Mouse (Mus musculus) embryonic facial prominence, embryonic 13.5 days (tissue): Measurements from ENCODE around the gene Opn1sw. TPM values are rescaled to one million over a fixed set of nuclear protein-coding genes. Genes with fewer than 3 reads are reported as not detected.
"Not testable (repeated sequence)": the region's sequence is repeated elsewhere in the genome, so short reads cannot be mapped to it uniquely, and the experiment has no call there.

ENCODE experiments used
- ATAC-seq: fragments of 200-750 bp; cut with Nextera tagmentation; 2 replicates; pipeline ENCODE4 v1.8.0; 2017; ENCODE audit warnings: low read depth; ENCODE audit not compliant: insufficient number of reproducible peaks, insufficient read depth, low FRiP score, low TSS enrichment
- H3K27ac ChIP-seq: fragments of 300-500 bp; sonication (generic); 2 replicates; pipeline ENCODE4 v1.5.1; 2015; ENCODE audit warnings: moderate library complexity, mild to moderate bottlenecking, inconsistent platforms
- H3K27me3 ChIP-seq: fragments of 300-500 bp; sonication (generic); 2 replicates; pipeline ENCODE4 v1.6.1; 2015; ENCODE audit warnings: mild to moderate bottlenecking, inconsistent platforms
- H3K36me3 ChIP-seq: fragments of 300-500 bp; sonication (generic); 2 replicates; pipeline ENCODE4 v1.6.1; 2015; ENCODE audit warnings: mild to moderate bottlenecking, inconsistent platforms
- H3K4me1 ChIP-seq: fragments of 300-500 bp; sonication (generic); 2 replicates; pipeline ENCODE4 v1.6.1; 2015; ENCODE audit warnings: inconsistent platforms
- H3K4me2 ChIP-seq: fragments of 300-500 bp; sonication (generic); 2 replicates; pipeline ENCODE4 v1.6.1; 2015; ENCODE audit warnings: moderate library complexity, mild to moderate bottlenecking, inconsistent platforms
- H3K4me3 ChIP-seq: fragments of 300-500 bp; sonication (generic); 2 replicates; pipeline ENCODE4 v1.5.1; 2015; ENCODE audit warnings: mild to moderate bottlenecking, inconsistent platforms
- H3K9ac ChIP-seq: fragments of 300-500 bp; sonication (generic); 2 replicates; pipeline ENCODE4 v1.6.1; 2015; ENCODE audit warnings: mild to moderate bottlenecking, inconsistent platforms
- H3K9me3 ChIP-seq: fragments of 300-500 bp; sonication (generic); 2 replicates; pipeline ENCODE4 v1.6.1; 2016; ENCODE audit warnings: inconsistent platforms
- WGBS: fragments of 180-500 bp; shearing (Covaris S2); methylation state at CpG from one replicate; pipeline ENCODE4 v1.1.7; 2015; ENCODE audit warnings: mixed read lengths; 5-methylcytosine and 5-hydroxymethylcytosine counted together
- polyA plus RNA-seq: library from polyadenylated mRNA; unstranded; fragments of >200 nt; fragmentation: Nextera tagmentation; extraction: Ambion mirVana; gene quantifications from 2 replicates; pipeline ENCODE4 v1.2.1, GENCODE M21; 2015

Gene Opn1sw
- polyA plus RNA-seq, 1 experiment from 2014 or later = 0.70 TPM

GRCm38 (mm10) chr6:29394286-29394685 lies 6.0 kb upstream of the Opn1sw start:
- Histone ChIP-seq H3K4me3 (no peak overlapping the region), H3K36me3 (peaks cover 2% of the 10 kb centered on the region; the same call in 1 of the 2 replicates), H3K27me3 (peaks cover 24% of the 10 kb centered on the region), H3K4me2 (no peak overlapping the region), H3K9ac (no peak overlapping the region), H3K9me3 (no peaks in the 10 kb centered on the region), H3K27ac (no peak overlapping the region), H3K4me1 (peaks cover 16% of the 10 kb centered on the region)
- WGBS = 46% methylated on average over 1 of the region's 1 CpGs
- ATAC-seq = no peak

- peaks cover 26% of the 10 kb centered on the region for H3K4me1 ChIP-seq
- H3K4me2 ChIP-seq = no peak overlapping the region
- peaks cover 24% of the 10 kb centered on the region for H3K27me3 ChIP-seq
- H3K9ac ChIP-seq = no peak overlapping the region
- 61% methylated on average over 4 of the region's 4 CpGs for WGBS
- H3K9me3 ChIP-seq = no peaks in the 10 kb centered on the region
- H3K36me3 ChIP-seq = no peaks in the 10 kb centered on the region
- ATAC-seq = no peak
- H3K27ac ChIP-seq = no peak overlapping the region
- H3K4me3 ChIP-seq = no peak overlapping the region
Measured at GRCm38 (mm10) chr6:29391802-29392201, 3.5 kb upstream of the Opn1sw start.

- not testable (repeated sequence) for H3K36me3 ChIP-seq, H3K4me2 ChIP-seq, H3K9me3 ChIP-seq, ATAC-seq, H3K9ac ChIP-seq, H3K4me3 ChIP-seq, H3K27ac ChIP-seq
- peaks cover 24% of the 10 kb centered on the region for H3K27me3 ChIP-seq
- H3K4me1 ChIP-seq = peaks cover 32% of the 10 kb centered on the region
- WGBS = 73% methylated on average over 8 of the region's 8 CpGs
Measured at GRCm38 (mm10) chr6:29391241-29391640, 3.0 kb upstream of the Opn1sw start.

- H3K27me3 ChIP-seq = peaks cover 23% of the 10 kb centered on the region
Measured at GRCm38 (mm10) chr6:29390500-29390899, 2.2 kb upstream of the Opn1sw start.

GRCm38 (mm10) chr6:29389425-29389824 lies 1.2 kb upstream of the Opn1sw start:
- Histone ChIP-seq H3K27ac (no peak overlapping the region), H3K9me3 (no peaks in the 10 kb centered on the region), H3K36me3 (no peaks in the 10 kb centered on the region), H3K9ac (no peak overlapping the region), H3K4me3 (no peak overlapping the region), H3K4me1 (peaks cover 29% of the 10 kb centered on the region), H3K27me3 (peaks cover 12% of the 10 kb centered on the region), H3K4me2 (no peak overlapping the region)
- WGBS = 48% methylated on average over 9 of the region's 9 CpGs
- no peak for ATAC-seq

More at GRCm38 (mm10) chr6:29390500-29390899, 2.2 kb upstream of the Opn1sw start:
- 94% methylated on average over 1 of the region's 1 CpGs for WGBS
- not testable (repeated sequence) for H3K9ac ChIP-seq, H3K27ac ChIP-seq, H3K36me3 ChIP-seq, H3K9me3 ChIP-seq, ATAC-seq, H3K4me3 ChIP-seq, H3K4me2 ChIP-seq
- peaks cover 30% of the 10 kb centered on the region for H3K4me1 ChIP-seq

GRCm38 (mm10) chr6:29388606-29389080 lies 375 bp upstream of the Opn1sw start:
- Histone ChIP-seq H3K27me3 (0 out of 2 replicates have a peak, but pooled peaks cover 4% of the 10 kb centered on the region), H3K36me3 (no peaks in the 10 kb centered on the region), H3K9me3 (no peaks in the 10 kb centered on the region), H3K27ac (peak overlapping the region; percentile 66), H3K4me2 (peak overlapping the region; percentile 58), H3K4me1 (peaks cover 29% of the 10 kb centered on the region), H3K4me3 (peak overlapping the region; percentile 42), H3K9ac (peak overlapping the region; percentile 47; the same call in 1 of the 2 replicates)
- ATAC-seq = peak; percentile 91
- WGBS = 11% methylated on average over 11 of the region's 11 CpGs

- Histone ChIP-seq H3K4me2 (no peak overlapping the region), H3K27ac (no peak overlapping the region), H3K27me3 (no peaks in the 10 kb centered on the region), H3K9me3 (no peaks in the 10 kb centered on the region), H3K4me3 (no peak overlapping the region), H3K36me3 (peaks cover 25% of the 10 kb centered on the region), H3K4me1 (peaks cover 12% of the 10 kb centered on the region), H3K9ac (no peak overlapping the region)
- ATAC-seq = no peak
- WGBS = 41% methylated on average over 2 of the region's 2 CpGs
Measured at GRCm38 (mm10) chr6:29382442-29382841, 5.8 kb downstream of the Opn1sw start.

GRCm38 (mm10) chr6:29379954-29380353 lies 8.3 kb downstream of the Opn1sw start:
- Histone ChIP-seq H3K4me1 (no peaks in the 10 kb centered on the region), H3K36me3 (peaks cover 50% of the 10 kb centered on the region), H3K9ac (no peak overlapping the region), H3K27me3 (no peaks in the 10 kb centered on the region), H3K4me3 (no peak overlapping the region), H3K27ac (no peak overlapping the region), H3K9me3 (no peaks in the 10 kb centered on the region), H3K4me2 (no peak overlapping the region)
- no peak for ATAC-seq
- WGBS = 97% methylated on average over 6 of the region's 6 CpGs

- H3K9me3 ChIP-seq = no peaks in the 10 kb centered on the region
- WGBS = 96% methylated on average over 10 of the region's 10 CpGs
- no peaks in the 10 kb centered on the region for H3K4me1 ChIP-seq
- H3K9ac ChIP-seq = no peak overlapping the region
- H3K4me2 ChIP-seq = no peak overlapping the region
- H3K36me3 ChIP-seq = peaks cover 62% of the 10 kb centered on the region
- H3K27ac ChIP-seq = no peak overlapping the region
- no peak overlapping the region for H3K4me3 ChIP-seq
- no peaks in the 10 kb centered on the region for H3K27me3 ChIP-seq
- ATAC-seq = no peak
Measured at GRCm38 (mm10) chr6:29378678-29379077, 9.6 kb downstream of the Opn1sw start.

GRCm38 (mm10) chr6:29377386-29377785 lies 10.9 kb downstream of the Opn1sw start:
- H3K9ac ChIP-seq = no peak overlapping the region
- WGBS = 91% methylated on average over 4 of the region's 4 CpGs
- no peaks in the 10 kb centered on the region for H3K27me3 ChIP-seq
- H3K9me3 ChIP-seq = no peaks in the 10 kb centered on the region
- no peak overlapping the region for H3K4me2 ChIP-seq
- H3K27ac ChIP-seq = no peak overlapping the region
- H3K36me3 ChIP-seq = peaks cover 75% of the 10 kb centered on the region
- H3K4me1 ChIP-seq = no peaks in the 10 kb centered on the region
- ATAC-seq = no peak
- H3K4me3 ChIP-seq = no peak overlapping the region

- Histone ChIP-seq H3K36me3 (peaks cover 55% of the 10 kb centered on the region), H3K4me3 (no peak overlapping the region), H3K4me2 (no peak overlapping the region), H3K27me3 (no peaks in the 10 kb centered on the region), H3K9me3 (no peaks in the 10 kb centered on the region), H3K9ac (no peak overlapping the region), H3K27ac (no peak overlapping the region), H3K4me1 (peaks cover 21% of the 10 kb centered on the region)
- ATAC-seq = no peak
- WGBS = 97% methylated on average over 1 of the region's 1 CpGs
Measured at GRCm38 (mm10) chr6:29365277-29365676, 23.0 kb downstream of the Opn1sw start.

GRCm38 (mm10) chr6:29363129-29363515 lies 25.1 kb downstream of the Opn1sw start:
- H3K4me1 ChIP-seq = peaks cover 25% of the 10 kb centered on the region
- H3K27ac ChIP-seq = peak overlapping the region; percentile 24; the same call in 1 of the 2 replicates
- no peaks in the 10 kb centered on the region for H3K9me3 ChIP-seq
- H3K4me3 ChIP-seq = no peak overlapping the region
- WGBS = 65% methylated on average over 3 of the region's 3 CpGs
- ATAC-seq = no peak
- peaks cover 54% of the 10 kb centered on the region for H3K36me3 ChIP-seq
- H3K27me3 ChIP-seq = no peaks in the 10 kb centered on the region
- H3K4me2 ChIP-seq = no peak overlapping the region
- H3K9ac ChIP-seq = no peak overlapping the region
